Mouse (Mus musculus) midbrain, embryonic 10.5 days (tissue): ENCODE measurements at regions not wholly inside any gene's neighbourhood (a gene's known extent, or its start where the extent isn't known, plus 50 kb on each side); places are given as distances from the start of the nearest gene placed in this dataset.

Experiments
- DNase-seq: peaks from one replicate; pipeline ENCODE4 v3.0.0-alpha.2; 2017; ENCODE audit warnings: low spot score
- H3K27ac ChIP-seq: fragments of 300-500 bp; sonication (generic); replicated peaks from 2 replicates; pipeline ENCODE4 v1.5.1; 2016; ENCODE audit warnings: mild to moderate bottlenecking
- H3K27me3 ChIP-seq: fragments of 300-500 bp; sonication (generic); 2 replicates; pipeline ENCODE4 v1.6.1; 2016; ENCODE audit warnings: low read depth, mild to moderate bottlenecking; ENCODE audit not compliant: poor library complexity, severe bottlenecking
- H3K36me3 ChIP-seq: fragments of 300-500 bp; sonication (generic); 2 replicates; pipeline ENCODE4 v1.6.1; 2016; ENCODE audit warnings: mild to moderate bottlenecking, moderate library complexity
- H3K4me1 ChIP-seq: fragments of 300-500 bp; sonication (generic); 2 replicates; pipeline ENCODE4 v1.6.1; 2016
- H3K4me3 ChIP-seq: fragments of 300-500 bp; sonication (generic); 2 replicates; pipeline ENCODE4 v1.5.1; 2016; ENCODE audit warnings: mild to moderate bottlenecking, moderate library complexity
- H3K9me3 ChIP-seq: fragments of 300-500 bp; sonication (generic); replicated peaks from 2 replicates; pipeline ENCODE4 v1.6.1; 2016; ENCODE audit warnings: mild to moderate bottlenecking
- WGBS: fragments of 180-500 bp; shearing (Covaris S2); methylation state at CpG from one replicate; pipeline ENCODE4 v1.1.7; 2016; 5-methylcytosine and 5-hydroxymethylcytosine counted together

GRCm38 (mm10) chr3:19425322-19425721, 203.2 kb downstream of the 1700064H15Rik start:
- H3K4me3 ChIP-seq: no peak overlapping the region
- no peaks in the 10 kb centered on the region for H3K4me1 ChIP-seq
- H3K36me3 ChIP-seq: no peaks in the 10 kb centered on the region
- DNase-seq: no peak
- WGBS: 89% methylated on average over 1 of the region's 1 CpGs
- H3K9me3 ChIP-seq: no peaks in the 10 kb centered on the region
- no peak overlapping the region for H3K27ac ChIP-seq
- H3K27me3 ChIP-seq: no peaks in the 10 kb centered on the region

GRCm38 (mm10) chr3:19424384-19424783, 204.1 kb downstream of the 1700064H15Rik start:
- no peaks in the 10 kb centered on the region for H3K36me3 ChIP-seq
- no peak overlapping the region for H3K4me3 ChIP-seq
- H3K9me3 ChIP-seq: no peaks in the 10 kb centered on the region
- H3K27me3 ChIP-seq: no peaks in the 10 kb centered on the region
- H3K4me1 ChIP-seq: no peaks in the 10 kb centered on the region
- H3K27ac ChIP-seq: no peak overlapping the region
- no peak for DNase-seq

DNA sequence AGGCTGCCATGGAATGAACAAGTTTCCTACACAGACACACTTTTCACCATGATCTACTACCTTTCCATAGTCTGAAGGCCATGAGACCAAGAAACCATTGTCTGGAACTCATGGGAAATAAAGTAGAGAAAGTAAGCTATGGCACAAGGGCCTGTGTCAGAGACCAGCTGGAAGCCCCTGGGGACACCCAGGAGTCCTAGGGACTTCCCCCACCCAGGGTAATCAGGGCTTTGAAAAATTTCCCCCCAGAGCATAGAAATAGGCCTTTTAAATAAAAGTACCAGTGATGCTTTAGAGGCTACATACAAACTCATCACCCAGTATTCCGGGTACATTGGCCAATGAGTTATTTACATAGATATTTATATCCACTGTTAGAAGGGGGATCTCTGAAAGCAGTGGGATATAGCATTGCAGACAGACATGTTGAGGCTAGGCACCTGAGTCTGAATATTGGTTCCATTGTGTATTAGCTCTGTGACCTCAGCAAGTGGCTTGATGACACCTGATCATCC, 207.0 kb downstream of the 1700064H15Rik start:
- Histone ChIP-seq H3K4me3 (no peak overlapping the region), H3K27ac (no peak overlapping the region), H3K9me3 (no peaks in the 10 kb centered on the region), H3K27me3 (no peaks in the 10 kb centered on the region), H3K36me3 (no peaks in the 10 kb centered on the region), H3K4me1 (no peaks in the 10 kb centered on the region)
- no peak for DNase-seq
- WGBS: 91% methylated on average over 1 of the region's 1 CpGs

DNA sequence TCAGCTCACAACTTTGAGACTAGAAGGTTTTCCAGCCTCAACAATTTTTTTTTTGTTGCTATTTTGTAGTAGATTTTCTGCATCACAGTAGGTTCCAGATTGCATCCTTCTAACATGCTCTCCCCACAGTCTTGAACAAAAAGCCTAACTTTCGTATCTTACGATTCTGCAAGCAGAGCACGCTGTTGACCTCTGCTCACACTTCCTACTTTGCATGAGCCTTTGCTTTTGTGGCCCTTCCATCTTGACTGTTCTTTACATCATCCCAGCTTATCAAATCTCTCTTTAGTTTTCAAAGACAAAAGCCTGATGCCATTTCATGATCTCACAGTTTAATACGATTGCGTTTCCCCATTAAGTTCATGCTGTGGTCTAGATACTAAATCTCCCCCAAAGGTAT, 207.6 kb downstream of the 1700064H15Rik start:
- no peak overlapping the region for H3K4me3 ChIP-seq
- 90% methylated on average over 5 of the region's 5 CpGs for WGBS
- no peak overlapping the region for H3K27ac ChIP-seq
- no peaks in the 10 kb centered on the region for H3K36me3 ChIP-seq
- no peaks in the 10 kb centered on the region for H3K9me3 ChIP-seq
- H3K4me1 ChIP-seq: no peaks in the 10 kb centered on the region
- DNase-seq: no peak
- no peaks in the 10 kb centered on the region for H3K27me3 ChIP-seq

GRCm38 (mm10) chr3:19410938-19411515, 217.4 kb downstream of the 1700064H15Rik start:
- H3K9me3 ChIP-seq: no peaks in the 10 kb centered on the region
- H3K27me3 ChIP-seq: no peaks in the 10 kb centered on the region
- H3K27ac ChIP-seq: no peak overlapping the region
- H3K4me1 ChIP-seq: peaks cover 19% of the 10 kb centered on the region
- 83% methylated on average over 3 of the region's 3 CpGs for WGBS
- H3K4me3 ChIP-seq: no peak overlapping the region
- no peak for DNase-seq
- no peaks in the 10 kb centered on the region for H3K36me3 ChIP-seq

DNA sequence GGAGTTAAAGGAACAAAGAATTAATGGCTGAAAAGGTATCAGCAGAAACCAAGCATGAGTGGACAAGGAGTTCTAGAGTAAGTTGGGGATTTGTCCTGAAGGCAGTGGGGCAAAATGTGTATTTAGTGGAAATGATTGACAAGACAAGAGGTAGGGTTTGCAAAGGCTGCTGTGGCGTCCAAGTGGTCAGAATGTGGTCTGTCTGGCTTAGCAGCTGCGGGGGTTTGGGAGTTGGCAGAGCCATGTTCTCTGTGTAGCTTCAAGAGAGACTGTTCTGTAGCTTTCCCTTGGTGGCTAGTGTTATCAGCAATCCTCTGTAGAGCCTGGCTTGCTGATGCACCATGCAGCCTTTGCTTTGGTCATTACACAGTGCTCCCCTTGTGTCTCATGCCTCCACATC, 220.2 kb downstream of the 1700064H15Rik start:
- no peak overlapping the region for H3K4me3 ChIP-seq
- H3K27ac ChIP-seq: no peak overlapping the region
- no peaks in the 10 kb centered on the region for H3K36me3 ChIP-seq
- DNase-seq: no peak
- H3K9me3 ChIP-seq: no peaks in the 10 kb centered on the region
- no peaks in the 10 kb centered on the region for H3K27me3 ChIP-seq
- peaks cover 26% of the 10 kb centered on the region for H3K4me1 ChIP-seq
- whole genome bisulfite sequencing: 56% methylated on average over 2 of the region's 2 CpGs

- Histone ChIP-seq H3K9me3 (no peaks in the 10 kb centered on the region), H3K4me1 (peaks cover 23% of the 10 kb centered on the region), H3K36me3 (no peaks in the 10 kb centered on the region), H3K4me3 (no peak overlapping the region), H3K27me3 (no peaks in the 10 kb centered on the region), H3K27ac (no peak overlapping the region)
- no peak for DNase-seq
- 81% methylated on average over 2 of the region's 2 CpGs for WGBS
Measured at GRCm38 (mm10) chr3:19407591-19408090, 220.8 kb downstream of the 1700064H15Rik start.

- Histone ChIP-seq H3K4me3 (no peak overlapping the region), H3K4me1 (peaks cover 23% of the 10 kb centered on the region), H3K36me3 (no peaks in the 10 kb centered on the region), H3K27ac (peak overlapping the region; percentile 68), H3K9me3 (no peaks in the 10 kb centered on the region), H3K27me3 (no peaks in the 10 kb centered on the region)
- WGBS: 59% methylated on average over 14 of the region's 14 CpGs
- peak; percentile 18 for DNase-seq
Measured at GRCm38 (mm10) chr3:19406351-19407151, 221.9 kb downstream of the 1700064H15Rik start.

DNA sequence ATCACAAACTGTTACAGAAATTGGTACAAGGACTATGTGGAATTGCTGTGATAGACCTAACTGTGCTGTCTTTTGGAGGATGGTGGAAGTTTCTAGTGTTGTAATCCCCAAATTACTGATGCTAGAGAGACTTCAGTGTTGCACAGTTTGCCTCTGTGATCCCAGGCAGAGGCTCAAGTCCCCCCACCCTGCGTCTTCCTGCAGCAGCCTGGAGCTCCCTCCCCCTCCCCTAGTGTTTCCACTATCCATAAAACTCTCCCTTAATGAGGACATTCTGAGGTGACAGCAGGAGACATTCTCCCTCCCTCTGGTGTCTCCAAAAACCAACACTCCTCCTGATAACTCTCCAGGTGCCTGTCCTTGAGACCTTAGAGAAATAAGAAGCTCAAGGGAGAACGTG, 242.8 kb downstream of the 1700064H15Rik start:
- no peak for DNase-seq
- H3K27ac ChIP-seq: no peak overlapping the region
- no peaks in the 10 kb centered on the region for H3K36me3 ChIP-seq
- 42% methylated on average over 2 of the region's 2 CpGs for WGBS
- H3K4me3 ChIP-seq: no peak overlapping the region
- no peaks in the 10 kb centered on the region for H3K9me3 ChIP-seq
- no peaks in the 10 kb centered on the region for H3K27me3 ChIP-seq
- no peaks in the 10 kb centered on the region for H3K4me1 ChIP-seq

DNA sequence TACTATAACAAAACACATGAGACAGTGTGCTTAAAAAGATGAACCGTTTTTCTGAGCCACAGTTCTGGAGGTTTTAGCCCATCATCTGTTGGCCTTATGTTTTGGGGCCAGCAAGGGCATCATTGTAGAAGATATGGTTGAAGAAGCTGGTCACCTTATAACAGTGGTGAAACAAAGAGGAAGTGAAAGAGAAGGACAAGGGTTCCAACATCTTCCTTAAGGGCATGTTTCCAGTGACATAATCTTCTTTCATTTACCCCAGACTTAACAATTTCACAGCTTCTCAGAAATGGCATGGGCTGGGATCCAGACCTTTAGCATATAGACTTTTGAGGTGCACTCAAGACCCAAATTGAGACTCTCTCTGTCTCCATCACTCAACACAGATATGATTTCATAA, 259.5 kb downstream of the 1700064H15Rik start:
- Histone ChIP-seq H3K9me3 (no peaks in the 10 kb centered on the region), H3K27ac (no peak overlapping the region), H3K27me3 (no peaks in the 10 kb centered on the region), H3K36me3 (no peaks in the 10 kb centered on the region), H3K4me1 (no peaks in the 10 kb centered on the region), H3K4me3 (no peak overlapping the region)
- 78% methylated on average over 1 of the region's 1 CpGs for WGBS
- DNase-seq: no peak

GRCm38 (mm10) chr3:19367761-19368160, 260.7 kb downstream of the 1700064H15Rik start:
- no peaks in the 10 kb centered on the region for H3K9me3 ChIP-seq

More at GRCm38 (mm10) chr3:19367761-19368160, 260.7 kb downstream of the 1700064H15Rik start:
- no peaks in the 10 kb centered on the region for H3K36me3 ChIP-seq
- WGBS: 76% methylated on average over 2 of the region's 2 CpGs
- no peaks in the 10 kb centered on the region for H3K4me1 ChIP-seq
- no peak overlapping the region for H3K27ac ChIP-seq
- H3K4me3 ChIP-seq: no peak overlapping the region
- H3K27me3 ChIP-seq: no peaks in the 10 kb centered on the region
- no peak for DNase-seq
